Mouse (Mus musculus): ENCODE measurements around the gene Cul4b. TPM values are rescaled to one million over a fixed set of nuclear protein-coding genes. Genes with fewer than 3 reads are reported as not detected.

Cul4b gene
- polyA plus RNA-seq, 1 experiment from 2014 or later: 45.5 TPM

Other genes with a start within 250 kb of the Cul4b start
- 90.3 and 91.5 TPM in 2 replicates for gene Lamp2, start 119.7 kb downstream of the Cul4b start, polyA plus RNA-seq (2014; fragmentation: Nextera tagmentation; extraction: Ambion mirVana)
- 102 TPM in 2 replicates for gene Mcts1, start 24.4 kb upstream of the Cul4b start, polyA plus RNA-seq (2014; fragmentation: Nextera tagmentation; extraction: Ambion mirVana)
- gene C1galt1c1, start 58.9 kb upstream of the Cul4b start, polyA plus RNA-seq (2014; fragmentation: Nextera tagmentation; extraction: Ambion mirVana): 22.7 and 23.4 TPM in 2 replicates
- gene 6030498E09Rik, start 196.5 kb upstream of the Cul4b start, polyA plus RNA-seq (2014; fragmentation: Nextera tagmentation; extraction: Ambion mirVana): not detected in 2 replicates